Mouse (Mus musculus) heart, postnatal 0 days (tissue): ENCODE data around the gene Clec2e.

Experiments
- CTCF ChIP-seq: IDR thresholded peaks from 2 replicates; pipeline ENCODE4 v1.5.1; 2016; ENCODE audit warnings: antibody characterized with exemption, control low read depth, low read depth
- EP300 ChIP-seq: IDR thresholded peaks from 2 replicates; pipeline ENCODE4 v1.6.1; 2016; ENCODE audit warnings: antibody characterized with exemption, low read depth

DNA sequence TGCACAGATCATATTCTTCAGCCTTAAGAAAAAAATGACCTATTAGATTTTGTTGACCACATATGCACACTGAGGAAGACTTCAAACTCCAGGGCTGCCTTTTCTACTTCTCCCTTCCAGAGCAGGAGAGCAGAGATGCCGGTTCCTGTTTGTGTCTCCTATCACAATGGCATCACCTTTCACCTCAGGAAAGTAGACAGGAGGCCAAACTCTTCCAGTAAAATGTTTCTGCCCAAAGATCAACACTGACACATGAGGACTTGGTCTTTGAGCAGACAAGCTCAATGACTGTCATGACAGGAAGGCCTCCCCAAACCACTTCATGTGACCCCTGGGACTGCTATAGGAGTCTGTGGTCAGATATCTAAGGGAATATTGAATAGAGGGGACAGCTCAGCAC, 11.8 kb upstream of the Clec2e start:
- no peak for TF ChIP-seq CTCF
- no peak for TF ChIP-seq EP300
